Mouse (Mus musculus): ENCODE results near the gene Ptp4a2.

DNA sequence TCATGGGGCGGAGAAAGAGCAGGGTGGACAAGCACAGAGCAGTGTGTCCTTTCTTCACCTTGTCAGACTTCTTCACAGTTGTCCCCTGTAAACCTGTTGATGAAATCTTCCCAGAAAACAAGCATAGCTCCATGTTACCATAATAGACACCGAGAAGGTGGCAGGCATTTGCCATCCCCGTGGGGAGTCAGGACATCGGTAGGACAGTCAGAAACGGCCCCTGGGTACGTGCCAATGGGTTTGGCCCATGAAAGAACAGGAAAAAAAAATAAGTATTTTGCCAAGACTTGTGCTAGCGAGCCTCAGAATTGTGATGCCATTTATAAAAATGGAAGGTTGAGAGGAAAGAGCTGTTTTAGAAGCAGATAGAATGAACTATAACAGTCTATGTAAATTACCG lies 43.2 kb upstream of the Ptp4a2 start:
- TF ChIP-seq E2F4 (IDR thresholded peaks at IDR 0.05; ENCODE audit: insufficient read depth) = no peak
- no peak for TF ChIP-seq USF1 (IDR thresholded peaks at IDR 0.05; ENCODE audit: low read depth)
- no peak for TF ChIP-seq MYOD1 (IDR thresholded peaks at IDR 0.05; ENCODE audit: control insufficient read depth in 1 of 3, insufficient read length in 2 of 3, low read depth in 2 of 3)
- no peak for TF ChIP-seq TCF3 (IDR thresholded peaks at IDR 0.05; ENCODE audit: insufficient read length, low read depth)
- no peak for TF ChIP-seq POLR2A (IDR thresholded peaks at IDR 0.05; ENCODE audit: insufficient read length, low read depth)
- TF ChIP-seq CEBPB (IDR thresholded peaks at IDR 0.05; ENCODE audit: insufficient read depth, poor library complexity, severe bottlenecking) = no peak
- TF ChIP-seq POLR2AphosphoS2 (IDR thresholded peaks at IDR 0.05; ENCODE audit: insufficient read length, low read depth) = no peak
- no peak for TF ChIP-seq MAX (IDR thresholded peaks at IDR 0.05; ENCODE audit: low read depth)
- TF ChIP-seq MYOG (IDR thresholded peaks at IDR 0.05; ENCODE audit: control insufficient read depth in 1 of 3, insufficient read depth in 1 of 3, insufficient read length in 2 of 3, low read depth in 2 of 3) = no peak
